Mouse (Mus musculus): ENCODE data around the gene Cyb5d1. TPM values are rescaled to one million over a fixed set of nuclear protein-coding genes. Genes with fewer than 3 reads are reported as not detected.
A peak's percentile ranks its signal among the peaks of the same experiment; 100 is the strongest.

Cyb5d1 gene
- polyA plus RNA-seq, 1 experiment from 2014 or later, result 48.0 TPM

GRCm38 (mm10) chr11:69414421-69415326 is 19.2 kb upstream of the Cyb5d1 start:
- WGBS, result 11% methylated on average over 4 of the region's 4 CpGs
- no peaks in the 10 kb centered on the region for H3K9me3 ChIP-seq (replicated peaks)
- H3K4me2 ChIP-seq (replicated peaks), result peak overlapping the region; percentile 99
- no peaks in the 10 kb centered on the region for H3K27me3 ChIP-seq
- ATAC-seq (ENCODE audit: low FRiP score), result no peak
- H3K36me3 ChIP-seq, result peaks cover 7% of the 10 kb centered on the region; the same call in 1 of the 2 replicates
- peaks cover 67% of the 10 kb centered on the region for H3K4me1 ChIP-seq
- peak overlapping the region; percentile 63 for H3K4me3 ChIP-seq
- H3K27ac ChIP-seq, result peak overlapping the region; percentile 99
- H3K9ac ChIP-seq, result peak overlapping the region; percentile 95

- Histone ChIP-seq H3K27me3 (no peaks in the 10 kb centered on the region), H3K9ac (peak within 1 kb of the TSS; percentile 95), H3K4me3 (peak within 1 kb of the TSS; percentile 63), H3K9me3 (replicated peaks) (no peaks in the 10 kb centered on the region), H3K4me1 (peaks cover 67% of the 10 kb centered on the region), H3K4me2 (replicated peaks) (peak within 1 kb of the TSS; percentile 99), H3K27ac (peak within 1 kb of the TSS; percentile 99), H3K36me3 (peaks cover 7% of the 10 kb centered on the region; the same call in 1 of the 2 replicates)
- ATAC-seq (ENCODE audit: low FRiP score), result no peak
- 38% methylated on average over 12 of the region's 12 CpGs for WGBS
Measured at GRCm38 (mm10) chr11:69413221-69414181, 18.1 kb upstream of the Cyb5d1 start, which contains the start of gene Kdm6b. Kdm6b (minus strand) TSS chr11:69413675.

GRCm38 (mm10) chr11:69412548-69412947 is 17.1 kb upstream of the Cyb5d1 start:
- H3K4me2 ChIP-seq (replicated peaks), result peak overlapping the region; percentile 99
- H3K9me3 ChIP-seq (replicated peaks), result no peaks in the 10 kb centered on the region
- 62% methylated on average over 7 of the region's 7 CpGs for WGBS
- H3K9ac ChIP-seq, result peak overlapping the region; percentile 95
- peaks cover 67% of the 10 kb centered on the region for H3K4me1 ChIP-seq
- peak overlapping the region; percentile 63 for H3K4me3 ChIP-seq
- no peaks in the 10 kb centered on the region for H3K27me3 ChIP-seq
- H3K36me3 ChIP-seq, result peaks cover 13% of the 10 kb centered on the region
- H3K27ac ChIP-seq, result peak overlapping the region; percentile 99
- ATAC-seq (ENCODE audit: low FRiP score), result no peak

- WGBS, result under 1% methylated on average over 36 of the region's 39 CpGs
- Histone ChIP-seq H3K9me3 (replicated peaks) (no peaks in the 10 kb centered on the region), H3K36me3 (peaks cover 22% of the 10 kb centered on the region), H3K4me3 (peak overlapping the region; percentile 63), H3K4me1 (peaks cover 59% of the 10 kb centered on the region), H3K9ac (peak overlapping the region; percentile 95), H3K4me2 (replicated peaks) (peak overlapping the region; percentile 99), H3K27me3 (no peaks in the 10 kb centered on the region), H3K27ac (peak overlapping the region; percentile 99)
- ATAC-seq (ENCODE audit: low FRiP score), result no peak
Measured at GRCm38 (mm10) chr11:69411538-69412203, 16.2 kb upstream of the Cyb5d1 start.

- peak overlapping the region; percentile 95 for H3K9ac ChIP-seq
- under 1% methylated on average over 26 of the region's 26 CpGs for WGBS
- H3K4me1 ChIP-seq, result peaks cover 57% of the 10 kb centered on the region
- H3K36me3 ChIP-seq, result peaks cover 27% of the 10 kb centered on the region
- H3K27me3 ChIP-seq, result no peaks in the 10 kb centered on the region
- peak overlapping the region; percentile 63 for H3K4me3 ChIP-seq
- H3K4me2 ChIP-seq (replicated peaks), result peak overlapping the region; percentile 99
- no peaks in the 10 kb centered on the region for H3K9me3 ChIP-seq (replicated peaks)
- peak; percentile 57 for ATAC-seq (ENCODE audit: low FRiP score)
- H3K27ac ChIP-seq, result peak overlapping the region; percentile 99
Measured at GRCm38 (mm10) chr11:69411073-69411535, 15.7 kb upstream of the Cyb5d1 start.

- Histone ChIP-seq H3K9me3 (replicated peaks) (no peaks in the 10 kb centered on the region), H3K4me1 (peaks cover 57% of the 10 kb centered on the region), H3K9ac (peak overlapping the region; percentile 95), H3K27ac (peak overlapping the region; percentile 99), H3K36me3 (peaks cover 34% of the 10 kb centered on the region), H3K27me3 (no peaks in the 10 kb centered on the region), H3K4me2 (replicated peaks) (peak overlapping the region; percentile 99), H3K4me3 (peak overlapping the region; percentile 63)
- 0 out of 2 replicates have a peak, but pooled peaks have one; percentile 2 for ATAC-seq (ENCODE audit: low FRiP score)
- under 1% methylated on average over 39 of the region's 41 CpGs for WGBS
Measured at GRCm38 (mm10) chr11:69410310-69411072, 15.1 kb upstream of the Cyb5d1 start.

- peak overlapping the region; percentile 99 for H3K27ac ChIP-seq
- H3K4me2 ChIP-seq (replicated peaks), result peak overlapping the region; percentile 99
- H3K27me3 ChIP-seq, result no peaks in the 10 kb centered on the region
- H3K4me3 ChIP-seq, result peak overlapping the region; percentile 63
- no peaks in the 10 kb centered on the region for H3K9me3 ChIP-seq (replicated peaks)
- no peak for ATAC-seq (ENCODE audit: low FRiP score)
- 0% methylated on average over 18 of the region's 18 CpGs for WGBS
- peaks cover 39% of the 10 kb centered on the region for H3K36me3 ChIP-seq
- H3K4me1 ChIP-seq, result peaks cover 55% of the 10 kb centered on the region
- H3K9ac ChIP-seq, result peak overlapping the region; percentile 95
Measured at GRCm38 (mm10) chr11:69410045-69410309, 14.5 kb upstream of the Cyb5d1 start.

GRCm38 (mm10) chr11:69409378-69410044 is 14.1 kb upstream of the Cyb5d1 start:
- under 1% methylated on average over 36 of the region's 46 CpGs for WGBS
- peaks cover 43% of the 10 kb centered on the region for H3K36me3 ChIP-seq
- peak overlapping the region; percentile 95 for H3K9ac ChIP-seq
- no peaks in the 10 kb centered on the region for H3K9me3 ChIP-seq (replicated peaks)
- peaks cover 50% of the 10 kb centered on the region for H3K4me1 ChIP-seq
- peak overlapping the region; percentile 63 for H3K4me3 ChIP-seq
- no peaks in the 10 kb centered on the region for H3K27me3 ChIP-seq
- ATAC-seq (ENCODE audit: low FRiP score), result peak; percentile 32
- H3K4me2 ChIP-seq (replicated peaks), result peak overlapping the region; percentile 99
- H3K27ac ChIP-seq, result peak overlapping the region; percentile 99

GRCm38 (mm10) chr11:69408541-69409377 is 13.3 kb upstream of the Cyb5d1 start:
- H3K4me3 ChIP-seq, result peak overlapping the region; percentile 63
- no peaks in the 10 kb centered on the region for H3K27me3 ChIP-seq
- peaks cover 43% of the 10 kb centered on the region for H3K4me1 ChIP-seq
- H3K9me3 ChIP-seq (replicated peaks), result no peaks in the 10 kb centered on the region
- peak overlapping the region; percentile 95 for H3K9ac ChIP-seq
- under 1% methylated on average over 33 of the region's 33 CpGs for WGBS
- peak; percentile 64 for ATAC-seq (ENCODE audit: low FRiP score)
- H3K27ac ChIP-seq, result peak overlapping the region; percentile 99
- peaks cover 51% of the 10 kb centered on the region for H3K36me3 ChIP-seq
- peak overlapping the region; percentile 99 for H3K4me2 ChIP-seq (replicated peaks)

GRCm38 (mm10) chr11:69407724-69408004 is 12.2 kb upstream of the Cyb5d1 start:
- ATAC-seq (ENCODE audit: low FRiP score), result no peak
- H3K36me3 ChIP-seq, result peaks cover 57% of the 10 kb centered on the region
- H3K4me1 ChIP-seq, result peaks cover 32% of the 10 kb centered on the region
- no peak overlapping the region for H3K4me3 ChIP-seq
- no peak overlapping the region for H3K4me2 ChIP-seq (replicated peaks)
- 87% methylated on average over 4 of the region's 4 CpGs for WGBS
- no peak overlapping the region for H3K9ac ChIP-seq
- H3K27me3 ChIP-seq, result no peaks in the 10 kb centered on the region
- H3K27ac ChIP-seq, result no peak overlapping the region
- H3K9me3 ChIP-seq (replicated peaks), result no peaks in the 10 kb centered on the region

Measured in hindbrain, embryonic 12.5 days (tissue).